Mouse (Mus musculus) left cerebral cortex, postnatal 14 days (tissue): ENCODE results near the gene Cdt1. TPM values are rescaled to one million over a fixed set of nuclear protein-coding genes. Genes with fewer than 3 reads are reported as not detected.

ENCODE experiments used
- DNase-seq, 2 experiments: peaks; one replicate each; pipeline ENCODE4 v3.0.0; 2021 to 2022; ENCODE audit warnings: low spot score in 2 of 2, mixed read lengths in 1 of 2
- intact Hi-C: fragments of 180-260 bp; cut with DNase I; formaldehyde crosslinking; loops from one replicate; pipeline ENCODE4 v1.15.1; 2025
- long read RNA-seq, 2 experiments: library from polyadenylated mRNA; stranded (forward); transcript quantifications; one replicate each; pipeline ENCODE4 v2.0.0; 2021
- total RNA-seq, 2 experiments: library from RNA; stranded (reverse); gene quantifications; 2 replicates each; pipeline ENCODE4 v1.2.3; 2021

The Cdt1 gene
- total RNA-seq, result 1 to 10 TPM; 2.2 to 3.5 TPM
- long read RNA-seq, experiment 1, partial matches to known transcripts, result 4 of 9 reads
- long read RNA-seq, experiment 1, other reads (novel, unspliced or antisense), result 2 of 9 reads
- long read RNA-seq, experiment 2, partial matches to known transcripts, result 1 of 3 reads
- long read RNA-seq, experiment 2, other reads (novel, unspliced or antisense), result 0 of 3 reads

DNA sequence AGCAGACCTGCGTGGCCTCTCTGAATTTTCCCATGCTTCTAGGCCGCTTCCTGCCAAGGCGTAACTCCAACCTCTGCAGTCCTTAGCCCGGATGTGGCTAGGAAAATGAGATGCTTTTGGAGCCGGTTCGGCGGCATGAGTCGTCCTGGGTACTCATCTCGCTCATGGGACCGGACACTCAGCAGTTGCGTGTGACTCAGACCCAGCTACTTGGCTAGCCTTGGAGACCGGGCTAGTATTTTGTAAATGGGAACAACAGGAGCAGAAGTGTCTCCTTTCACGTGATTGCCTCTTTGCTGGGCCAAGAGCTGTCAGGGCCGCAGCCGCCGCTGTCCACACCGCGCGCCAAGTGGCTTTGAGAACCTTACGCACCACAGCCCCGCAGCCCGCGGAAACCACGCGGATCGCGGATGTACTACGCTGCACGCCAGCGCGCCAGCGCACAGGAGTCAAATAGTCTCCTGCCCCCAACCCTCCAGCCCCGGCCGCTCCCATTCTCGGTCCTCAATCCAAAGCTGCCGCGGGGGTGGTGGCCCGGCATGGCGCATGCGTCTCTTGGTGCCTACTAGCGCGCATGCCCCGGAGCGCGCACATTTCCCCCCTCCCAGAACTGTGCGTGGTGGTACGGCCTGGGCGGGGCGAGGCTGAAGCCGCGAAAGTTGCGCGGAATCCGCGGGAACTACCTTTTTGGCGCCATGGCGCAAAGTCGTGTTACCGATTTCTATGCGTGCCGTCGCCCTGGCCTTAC is at the start of gene Cdt1:
Gene Cdt1 (plus strand): TSS at position 655 of the 748 bp plus-strand sequence.
- intact Hi-C loops, result no loop called here
- DNase-seq, result peak; percentile 96 to 97

DNA sequence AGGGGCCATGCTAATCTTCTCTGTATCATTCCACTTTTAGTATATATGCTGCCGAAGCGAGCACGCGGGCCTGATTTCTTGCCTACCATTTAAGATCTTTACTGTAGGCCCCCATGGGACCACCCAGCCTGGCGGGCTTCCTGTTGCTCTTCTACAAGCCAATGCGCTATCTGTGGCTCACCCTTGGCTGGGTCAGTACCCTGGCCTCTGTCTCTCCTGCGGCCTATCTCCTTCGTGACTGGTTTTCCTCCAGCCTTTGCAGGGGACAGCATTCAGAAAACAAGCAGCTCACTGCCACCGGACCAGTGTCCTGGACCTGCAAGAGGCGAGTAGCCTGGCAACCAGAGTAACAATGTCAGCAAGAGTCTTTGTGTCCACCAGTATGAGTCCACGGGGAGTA is 47.2 kb upstream of the Cdt1 start:
- intact Hi-C loops, result no loop called here
- DNase-seq, result no peak

DNA sequence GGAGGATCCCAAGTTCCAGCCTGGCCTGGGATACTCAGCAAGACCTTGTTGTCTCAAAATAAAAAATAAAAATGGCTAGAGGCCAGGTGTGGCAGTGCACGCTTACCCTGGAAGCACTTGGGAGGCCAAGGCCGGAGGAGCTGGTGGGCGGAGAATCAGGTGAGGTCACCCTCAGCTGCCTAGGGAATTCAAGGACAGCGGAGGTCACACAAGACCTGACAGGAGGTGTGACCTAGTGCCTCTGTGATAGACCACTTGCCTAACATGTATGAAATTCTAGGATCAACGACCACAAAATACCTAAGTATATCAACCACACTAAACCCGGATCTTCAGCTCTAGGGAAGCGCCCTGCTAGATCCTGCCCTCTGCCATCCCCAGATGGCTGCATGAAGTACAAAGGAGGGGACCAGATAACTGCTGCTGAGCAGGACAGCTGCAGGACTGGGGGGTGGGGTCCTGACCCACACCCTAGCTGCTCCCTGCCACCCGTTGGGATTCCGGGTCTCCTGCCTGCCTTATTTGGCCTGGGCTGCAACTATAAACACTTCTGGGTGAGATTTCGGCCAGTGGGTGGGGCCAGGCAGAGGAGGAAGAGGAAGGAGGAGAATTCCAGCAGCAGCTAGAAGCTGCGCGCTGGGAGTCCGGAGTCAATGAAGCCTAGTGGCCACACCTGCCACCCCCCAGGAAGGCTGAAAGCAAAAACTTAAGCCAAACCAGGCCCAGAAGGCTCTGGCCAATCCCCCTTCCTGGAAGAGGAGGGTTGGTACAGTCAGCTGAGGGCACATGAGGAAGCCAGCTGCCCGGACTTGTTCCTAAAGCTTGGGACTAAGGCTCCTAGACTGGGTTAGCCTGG is 44.8 kb upstream of the Cdt1 start:
- intact Hi-C loops, result no loop called here
- no peak for DNase-seq

DNA sequence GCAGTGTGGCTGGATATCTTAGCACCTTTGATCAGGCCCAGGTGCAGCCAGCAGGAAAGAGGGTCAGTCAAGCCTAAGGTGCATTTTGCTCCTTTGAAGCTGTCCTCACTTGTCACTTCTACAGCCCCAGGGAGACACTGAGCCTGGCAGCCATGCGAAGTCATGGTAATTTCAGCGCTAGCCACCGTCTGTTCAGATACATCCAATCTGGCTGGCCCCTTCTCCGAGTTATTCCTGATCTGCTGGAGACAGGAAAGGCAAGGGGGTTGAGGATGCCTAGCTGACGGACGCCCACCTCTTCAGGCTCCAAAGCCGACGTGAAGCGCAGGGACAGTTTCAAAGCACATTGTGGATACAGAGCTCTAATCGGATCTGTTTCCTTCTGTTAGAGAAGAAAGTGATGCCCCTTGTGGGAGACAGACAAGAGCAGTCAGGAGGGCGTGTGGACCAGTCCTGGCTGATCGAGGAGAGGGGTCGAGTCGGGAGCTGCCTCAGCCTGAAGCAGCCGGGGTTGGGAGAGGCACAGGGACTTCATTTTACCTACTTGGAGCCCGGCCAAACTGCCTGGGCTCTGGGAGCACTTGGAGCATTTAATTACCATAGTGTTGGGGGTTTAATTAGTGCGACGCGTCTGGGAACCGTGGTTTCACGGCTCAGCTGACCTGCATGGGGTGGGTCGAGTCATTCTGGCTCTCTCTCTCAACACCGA is 44.0 kb upstream of the Cdt1 start:
- DNase-seq, result peak; percentile 56 to 70
- intact Hi-C loops, result no loop called here

DNA sequence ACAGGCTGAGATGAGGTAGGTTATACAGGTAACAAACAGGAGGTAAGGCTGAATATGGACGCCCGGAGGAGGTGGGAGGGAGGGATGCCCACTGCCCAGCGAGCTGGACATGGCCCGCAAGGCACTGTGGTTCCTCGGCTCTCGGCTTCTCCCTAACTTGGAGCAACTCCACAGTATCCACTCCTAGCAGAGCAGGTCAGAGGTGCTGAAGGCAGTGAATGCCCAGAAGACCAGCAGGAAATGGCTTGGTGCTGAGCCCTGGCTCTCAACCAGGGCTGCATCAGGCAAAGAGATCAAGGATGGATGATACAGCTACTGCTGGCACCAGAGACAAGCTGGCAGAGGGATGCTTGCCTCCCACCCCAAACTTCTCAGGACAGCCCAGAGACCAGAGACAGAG is 43.3 kb upstream of the Cdt1 start:
- DNase-seq, result no peak
- intact Hi-C loops, result no loop called here

DNA sequence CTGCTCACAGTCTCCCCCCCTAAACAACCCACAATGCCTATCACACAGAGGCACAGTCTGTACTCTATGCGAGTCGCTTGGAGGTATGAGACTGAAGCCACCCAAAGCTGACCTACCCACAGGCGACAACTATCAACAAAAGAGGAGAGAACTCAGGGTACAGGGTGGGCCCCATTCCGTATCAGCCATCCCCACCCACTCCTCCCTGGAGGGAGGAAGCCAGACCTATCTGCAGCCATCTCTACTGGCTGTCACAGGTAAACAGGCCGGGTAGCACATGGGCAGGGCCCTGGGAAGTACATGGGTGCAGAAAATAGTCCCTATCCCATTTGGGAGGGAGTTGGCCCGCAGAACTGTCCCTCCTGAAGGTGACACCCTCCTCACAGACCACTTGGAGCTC is 42.8 kb upstream of the Cdt1 start:
- no peak for DNase-seq
- intact Hi-C loops, result no loop called here

DNA sequence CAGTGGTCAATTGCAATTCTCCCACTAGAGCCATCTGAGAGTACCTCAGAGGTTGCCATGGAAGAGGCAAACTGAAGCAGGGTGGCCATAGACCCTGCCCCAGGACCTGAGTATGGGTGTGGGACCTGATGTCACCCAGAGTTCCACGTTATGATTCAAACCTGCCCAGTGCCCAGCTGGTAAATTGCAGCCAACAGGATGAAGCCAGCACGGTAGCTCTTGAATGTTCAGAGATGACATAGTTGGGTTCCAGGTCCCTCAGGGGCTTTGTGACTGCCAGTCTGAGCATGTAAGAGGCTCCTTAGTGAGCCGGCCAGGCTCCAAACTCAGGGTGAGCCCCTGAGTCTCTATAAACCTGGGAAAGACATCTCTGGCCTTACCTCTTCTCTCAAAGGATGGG is 41.7 kb upstream of the Cdt1 start:
- no peak for DNase-seq
- intact Hi-C loops, result no loop called here

DNA sequence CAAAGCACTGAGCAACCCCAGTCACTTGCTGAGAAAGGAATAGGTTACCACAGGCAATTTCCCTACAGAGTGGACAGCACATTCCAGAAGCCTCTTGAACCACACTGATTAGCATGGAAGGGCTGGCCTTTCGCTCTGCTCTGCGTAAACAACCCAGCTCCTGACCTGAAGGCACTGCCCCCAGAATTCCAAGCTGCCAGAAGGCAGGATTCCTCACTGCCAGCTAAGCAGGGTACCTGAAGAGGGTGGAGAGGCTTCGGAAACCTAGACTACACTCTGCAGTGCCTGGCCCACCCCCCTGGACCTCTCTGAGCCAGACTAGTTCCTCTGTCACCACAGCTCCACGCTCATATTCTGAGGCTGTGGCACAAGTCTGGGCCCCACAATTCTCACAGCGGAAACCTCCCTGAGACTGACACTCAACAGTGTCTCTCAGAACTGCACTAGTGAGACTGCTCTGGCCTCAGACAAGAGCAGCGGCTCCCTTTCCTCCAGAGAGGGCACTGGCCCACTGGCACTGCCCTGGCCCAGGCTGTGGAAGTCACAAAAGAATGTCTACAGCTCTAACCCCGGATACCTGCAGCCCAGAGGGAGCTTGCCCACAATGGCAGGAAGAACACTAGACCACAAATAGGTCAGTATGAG is 41.2 kb upstream of the Cdt1 start:
- intact Hi-C loops, result no loop called here
- no peak for DNase-seq

DNA sequence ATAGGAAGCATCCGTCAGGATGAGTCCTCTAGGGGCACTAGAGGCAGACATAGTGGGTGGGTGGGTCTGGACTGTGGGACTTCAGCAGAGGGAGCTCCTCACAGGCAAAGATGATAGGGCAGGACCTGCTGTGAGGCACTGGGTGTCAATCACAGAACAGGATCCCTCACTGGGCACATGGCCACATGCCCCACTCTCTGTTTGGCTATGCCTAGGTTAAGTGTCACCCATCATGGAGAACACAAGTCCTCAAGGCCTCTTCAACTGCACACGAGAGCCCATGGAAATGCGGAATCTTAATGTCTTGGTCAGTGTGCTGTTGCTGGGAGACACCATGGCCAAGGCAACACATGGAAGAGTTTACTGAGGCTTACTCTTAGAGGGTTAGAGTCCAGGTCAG is 39.9 kb upstream of the Cdt1 start:
- intact Hi-C loops, result no loop called here
- no peak for DNase-seq

DNA sequence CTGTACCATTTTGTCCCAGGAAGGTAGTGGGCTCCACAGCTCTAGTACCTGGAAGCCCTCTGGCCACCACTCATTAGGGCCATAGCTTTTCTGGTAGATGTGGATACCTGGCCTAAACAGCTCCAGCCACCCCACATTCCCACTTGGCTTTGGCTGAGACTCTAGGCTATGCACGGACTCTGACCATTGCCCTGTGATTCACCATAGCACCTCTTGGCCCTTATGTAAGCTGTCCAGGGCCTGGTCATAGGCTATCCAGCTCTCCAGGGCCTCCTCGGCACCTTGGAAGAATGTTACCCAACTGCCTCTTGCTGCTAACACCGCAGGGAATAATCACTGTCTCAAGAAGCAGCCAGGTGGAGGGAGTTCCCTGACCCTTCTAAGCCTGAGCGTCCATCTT is 38.7 kb upstream of the Cdt1 start:
- DNase-seq, result no peak
- intact Hi-C loops, result no loop called here

DNA sequence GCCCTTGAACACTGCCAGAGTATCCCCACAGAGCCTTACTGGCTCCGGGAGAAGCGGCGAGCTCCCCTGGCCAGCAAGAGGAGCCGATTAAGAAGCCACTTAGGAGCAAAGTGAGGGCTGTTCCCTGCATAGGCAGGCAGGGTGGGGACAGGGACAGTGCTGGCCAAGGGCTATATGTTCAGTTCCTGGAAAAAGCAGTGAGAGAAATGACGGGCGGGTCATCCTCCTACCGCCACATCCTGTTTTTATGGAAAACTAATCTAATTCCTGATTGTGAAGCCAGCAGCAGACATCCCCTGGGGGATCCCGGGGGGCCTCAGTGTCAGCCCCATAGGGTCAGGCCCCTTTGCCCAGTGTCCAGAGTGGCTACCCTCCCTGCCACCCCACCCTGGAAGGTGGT is 36.5 kb upstream of the Cdt1 start:
- intact Hi-C loops, result no loop called here
- no peak for DNase-seq

DNA sequence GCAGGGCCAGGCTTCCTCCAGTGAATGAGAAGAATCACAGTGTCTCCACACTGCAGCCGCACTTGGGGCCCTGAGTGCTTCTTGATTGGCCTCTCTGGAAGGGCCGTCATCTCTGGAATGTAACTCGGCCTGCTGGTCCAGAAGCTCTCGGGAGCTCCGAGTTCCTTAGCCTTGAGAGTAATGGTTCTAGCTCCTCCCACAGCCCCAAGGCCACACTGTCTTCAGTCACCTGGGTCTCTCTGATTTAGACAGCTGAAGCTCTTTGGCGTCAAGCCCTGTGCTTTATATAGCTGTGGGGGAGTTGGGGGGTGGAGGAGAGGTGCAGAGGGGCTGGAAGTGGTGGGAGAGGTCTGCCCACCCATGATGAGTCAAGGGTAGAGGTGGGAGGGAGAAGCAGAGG is 30.8 kb upstream of the Cdt1 start:
- intact Hi-C loops, result no loop called here
- DNase-seq, result no peak

DNA sequence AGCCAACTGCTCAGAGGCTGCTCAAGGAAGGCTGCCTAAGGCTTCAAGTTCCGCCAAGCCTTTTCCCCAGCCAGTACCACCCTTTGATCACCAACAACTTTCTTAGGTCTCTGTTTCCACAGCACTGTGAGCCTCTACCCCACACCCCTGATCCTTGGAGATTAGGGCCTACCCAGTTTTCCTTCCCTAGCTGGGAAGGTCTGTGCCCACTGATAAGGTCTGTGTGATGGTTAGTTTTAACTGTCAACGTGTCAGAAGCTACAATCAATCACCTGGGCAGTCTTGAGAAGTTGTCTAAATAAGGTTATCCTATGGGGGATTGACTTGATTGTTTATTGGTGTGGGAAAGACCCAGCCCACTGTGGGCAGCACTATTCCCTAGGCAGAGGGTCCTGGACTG is 30.0 kb upstream of the Cdt1 start:
- intact Hi-C loops, result no loop called here
- DNase-seq, result no peak

DNA sequence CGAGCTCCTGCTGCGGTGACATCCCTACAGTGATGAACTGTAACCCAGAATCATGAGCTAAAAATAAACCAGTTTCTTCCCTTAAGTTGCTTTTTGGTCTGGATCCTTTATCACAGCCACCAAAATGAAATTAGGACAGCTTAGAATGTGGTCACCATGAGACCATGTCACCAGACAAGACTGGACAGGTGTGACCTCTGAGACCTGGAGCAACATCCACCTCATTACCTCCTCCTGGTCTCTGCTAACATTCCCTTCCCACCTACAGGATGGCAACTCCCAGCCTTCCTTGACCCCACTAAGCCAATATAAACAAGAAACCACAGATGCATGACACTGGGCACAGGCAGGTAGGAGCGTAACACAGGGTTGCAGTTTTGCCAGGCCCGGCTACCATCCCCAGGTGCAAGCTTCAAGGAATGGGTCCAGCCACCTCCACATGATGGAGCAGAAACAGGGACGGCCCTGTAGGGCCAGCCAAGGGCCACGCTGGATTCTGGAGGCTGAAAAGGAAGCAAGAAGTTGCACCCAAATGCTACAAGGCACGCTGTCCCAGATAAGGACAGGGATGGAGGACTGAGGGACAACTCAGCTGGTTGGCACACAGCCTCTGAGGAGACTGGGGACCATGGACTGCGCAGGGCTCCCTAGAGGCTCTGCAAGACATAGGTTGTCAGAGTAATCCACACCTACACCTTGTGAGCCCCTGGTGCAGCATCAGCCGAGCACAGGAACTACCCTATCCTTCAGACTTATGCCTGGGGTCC is 29.3 kb upstream of the Cdt1 start:
- intact Hi-C loops, result no loop called here
- no peak for DNase-seq

DNA sequence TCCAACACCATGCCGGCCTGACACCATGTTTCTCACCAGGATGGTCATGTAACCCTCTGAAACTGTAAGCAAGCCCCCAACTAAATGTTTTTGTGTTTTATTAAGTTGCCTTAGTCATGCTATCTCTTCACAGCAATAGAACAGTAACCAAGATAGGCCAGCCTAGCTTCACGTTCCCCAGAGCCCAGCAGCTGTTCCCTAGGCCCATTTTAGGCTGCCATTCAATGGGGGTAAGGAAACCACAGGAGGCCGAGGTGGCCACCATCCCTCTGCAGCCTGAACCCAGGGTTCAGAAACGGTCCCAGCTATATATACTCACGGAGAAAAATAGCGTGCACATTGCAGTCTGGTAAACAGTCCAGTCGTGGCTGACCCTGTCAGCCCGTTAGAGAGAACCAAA is 23.7 kb upstream of the Cdt1 start:
- intact Hi-C loops, result no loop called here
- DNase-seq, result no peak

DNA sequence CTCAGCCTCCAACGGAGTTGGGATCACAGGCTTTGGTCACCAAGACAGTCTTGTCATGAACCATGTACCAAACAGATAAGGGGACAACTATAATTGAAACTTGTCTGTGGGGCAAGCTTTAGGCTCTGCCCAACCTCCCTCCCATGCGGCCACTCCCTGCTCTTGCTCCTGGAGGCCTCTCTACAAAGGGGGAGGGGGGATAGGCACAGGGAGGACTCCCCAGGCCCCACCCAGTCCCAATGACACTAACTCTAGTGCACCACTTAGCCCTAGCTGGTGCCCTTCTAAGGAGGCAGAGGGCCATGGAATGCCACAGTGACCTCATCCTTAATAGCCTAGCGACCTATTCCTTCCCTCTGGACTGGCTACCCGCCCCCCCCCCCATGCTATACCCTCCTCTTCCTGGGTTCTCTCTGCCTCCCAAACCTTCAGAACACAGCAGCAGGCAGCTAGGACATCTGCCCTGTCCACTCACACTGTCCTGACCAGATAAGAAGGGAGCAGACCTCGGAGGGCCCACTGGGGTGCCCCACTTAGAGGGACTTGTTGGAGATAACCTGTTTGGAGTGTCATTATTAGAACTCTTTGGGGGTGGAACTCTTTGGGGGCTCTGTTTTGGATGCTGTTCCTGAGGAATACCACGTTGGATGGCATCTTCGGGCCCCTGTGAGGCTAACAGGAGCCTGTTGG is 21.6 kb upstream of the Cdt1 start:
- intact Hi-C loops, result no loop called here
- DNase-seq, result no peak

DNA sequence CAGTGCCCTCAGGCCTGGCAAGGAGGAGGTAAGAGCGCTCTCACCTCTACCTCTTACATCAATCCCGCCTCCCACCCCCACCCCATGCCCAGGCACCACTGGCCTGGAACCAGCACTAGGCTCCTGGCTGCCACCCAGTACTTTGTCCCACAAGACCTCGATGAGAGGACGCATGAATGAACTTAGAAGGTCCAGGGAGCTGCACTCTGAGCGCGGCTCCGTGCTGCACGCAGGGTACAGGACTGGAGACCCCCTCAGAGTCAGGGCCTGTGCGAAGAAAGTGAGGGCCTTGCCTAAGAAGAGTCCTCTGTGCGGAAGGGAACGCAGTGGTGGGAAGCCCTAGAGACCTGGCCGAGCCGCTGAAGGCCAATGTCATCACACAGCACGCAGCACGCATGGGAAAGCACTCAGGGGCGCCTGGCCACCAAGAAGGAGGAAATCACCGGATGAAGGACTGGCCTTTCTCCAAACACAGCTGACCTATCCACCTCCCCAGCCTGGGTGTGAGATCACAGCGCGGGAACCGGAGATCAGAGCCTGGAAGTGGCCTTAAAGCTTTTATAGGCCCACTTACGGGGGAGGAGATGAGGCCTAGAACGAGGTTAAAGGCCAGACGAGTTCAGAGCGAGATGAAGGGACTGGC is 20.9 kb upstream of the Cdt1 start:
- DNase-seq, result no peak
- intact Hi-C loops, result no loop called here

DNA sequence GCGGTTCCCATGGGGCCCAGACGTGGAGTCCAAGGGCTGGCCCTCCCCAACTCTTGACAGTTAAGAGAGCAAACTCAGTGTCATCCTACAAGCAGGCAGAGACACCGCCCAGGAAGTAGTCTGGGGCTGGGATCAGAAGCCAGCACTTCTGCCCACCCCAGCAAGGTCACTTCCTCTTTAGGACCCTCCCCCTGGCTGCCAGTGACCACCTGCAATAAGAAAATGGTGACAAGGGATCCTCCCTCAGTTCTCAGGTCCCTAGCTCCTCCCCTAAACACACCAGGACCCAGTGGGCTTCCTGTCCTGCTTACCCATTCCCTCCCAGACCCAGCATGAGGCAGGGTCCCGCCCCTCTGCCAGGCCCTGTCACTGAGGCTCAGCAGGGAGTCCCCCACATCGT is 20.0 kb upstream of the Cdt1 start:
- DNase-seq, result no peak
- intact Hi-C loops, result no loop called here
